Mouse (Mus musculus) layer of hippocampus, adult 9-10 months (tissue): Measurements from ENCODE around the gene BC004004.
"Not testable (repeated sequence)": the region's sequence is repeated elsewhere in the genome, so short reads cannot be mapped to it uniquely, and the experiment has no call there.

Source experiments
- DNase-seq: peaks from one replicate; pipeline ENCODE4 v3.0.0; 2022; ENCODE audit warnings: low spot score

The BC004004 gene

GRCm38 (mm10) chr17:29347645-29348256 lies 79.2 kb downstream of the BC004004 start, which contains the start of gene Mtch1:
Mtch1 (minus strand) TSS chr17:29347934.
- peak; percentile 90 for DNase-seq

DNA sequence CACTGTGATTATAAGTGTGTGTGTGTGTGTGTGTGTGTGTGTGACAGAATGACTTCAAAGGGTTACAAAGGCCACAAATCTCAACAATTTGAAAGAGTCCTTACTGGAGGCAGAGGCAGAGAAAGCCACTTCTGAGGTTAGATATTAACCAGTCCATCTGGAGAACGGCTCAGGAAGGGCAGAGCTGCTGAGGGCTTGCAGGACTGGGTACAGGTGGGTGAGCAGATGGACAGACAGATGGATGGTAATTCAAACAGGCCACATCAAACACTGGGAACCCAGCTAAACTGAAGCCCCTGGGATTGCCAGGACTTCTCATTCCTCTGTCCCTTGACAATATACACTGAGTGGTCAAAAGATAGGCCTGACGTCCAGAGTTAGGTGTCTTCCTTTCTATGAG lies 80.4 kb downstream of the BC004004 start:
- DNase-seq, result no peak

DNA sequence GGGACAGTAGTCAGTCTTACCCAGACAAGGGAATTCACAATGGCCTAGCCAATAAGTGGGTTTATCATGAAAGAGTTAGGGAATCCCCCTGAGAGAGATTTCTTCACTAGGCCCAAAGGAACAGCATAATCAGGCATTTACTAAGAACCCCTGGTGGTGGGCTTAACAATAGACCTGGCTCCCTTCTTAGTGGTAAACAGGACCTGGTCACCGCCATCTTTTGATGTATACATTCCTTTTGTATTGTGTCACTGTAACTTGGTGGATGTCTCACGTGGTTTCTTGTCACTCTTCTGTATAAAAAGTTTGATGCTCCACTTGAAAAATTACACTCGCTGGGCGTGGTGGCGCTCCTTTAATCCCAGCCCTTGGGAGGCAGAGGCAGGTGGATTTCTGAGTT lies 82.5 kb downstream of the BC004004 start:
- DNase-seq, result not testable (repeated sequence)

- DNase-seq, result no peak
Measured at GRCm38 (mm10) chr17:29355461-29355840, 86.9 kb downstream of the BC004004 start.

DNA sequence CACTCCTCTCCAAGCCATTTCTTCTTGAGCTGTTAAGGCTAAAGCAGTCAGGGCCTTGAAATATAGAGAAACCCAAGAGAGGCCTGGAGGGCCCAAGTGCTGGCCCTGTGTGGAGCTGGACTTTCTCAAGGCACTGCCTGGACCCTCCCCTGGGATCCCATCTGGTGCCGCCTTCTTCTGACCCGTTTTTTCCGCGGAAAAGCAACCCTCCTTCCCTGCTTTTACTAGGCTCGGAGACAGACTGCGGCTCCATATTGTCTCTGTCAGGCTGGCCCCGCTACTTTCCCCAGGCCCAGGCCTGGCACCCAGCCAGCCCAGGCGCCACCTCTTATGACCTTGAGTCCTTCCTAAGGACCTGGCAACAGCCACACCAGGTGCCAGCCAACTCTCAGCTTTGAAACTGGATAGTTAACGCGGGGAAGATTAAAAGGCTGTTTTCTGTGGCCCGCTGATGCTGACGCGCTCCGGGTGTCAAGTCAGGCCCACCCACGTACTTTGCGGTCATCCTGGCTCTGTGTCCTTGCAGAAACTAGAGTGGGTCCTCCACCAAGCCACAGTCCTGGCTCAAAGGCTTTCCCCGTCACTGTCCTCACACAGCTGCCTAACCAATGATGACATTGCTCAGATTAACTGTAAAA lies 87.4 kb downstream of the BC004004 start:
- DNase-seq, result no peak

- no peak for DNase-seq
Measured at GRCm38 (mm10) chr17:29356479-29356856, 87.9 kb downstream of the BC004004 start.

GRCm38 (mm10) chr17:29356882-29357281 lies 88.3 kb downstream of the BC004004 start:
- DNase-seq, result no peak

GRCm38 (mm10) chr17:29358928-29359327 lies 90.3 kb downstream of the BC004004 start:
- DNase-seq, result no peak

DNA sequence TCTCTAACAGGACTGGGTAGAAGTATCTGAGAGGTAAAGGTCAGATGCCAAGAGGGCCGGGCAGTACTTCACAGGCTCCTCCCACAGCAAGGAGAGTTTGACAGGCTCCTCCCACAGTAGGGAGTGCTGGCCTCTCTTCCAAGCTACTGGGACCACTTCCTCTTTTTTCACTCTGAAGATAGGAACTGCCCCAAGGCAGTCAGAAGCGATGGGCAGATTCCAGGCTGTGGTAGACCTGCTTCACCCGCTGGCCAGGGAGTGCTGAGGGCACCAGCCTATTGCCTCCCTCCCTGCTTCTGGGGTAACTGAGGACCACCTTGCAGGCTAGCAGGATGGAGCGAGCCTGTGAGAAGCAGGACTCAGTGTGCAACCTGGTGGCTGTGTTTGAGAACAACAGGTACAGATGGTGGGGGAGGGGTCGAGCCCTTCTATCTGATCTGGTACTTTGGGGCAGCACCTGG lies 92.2 kb downstream of the BC004004 start, which contains the start of gene Fgd2:
Gene Fgd2, plus strand, starts transcription at position 154 of the 461 bp plus-strand sequence.
- no peak for DNase-seq

- no peak for DNase-seq
Measured at GRCm38 (mm10) chr17:29361982-29362691, 93.5 kb downstream of the BC004004 start.

GRCm38 (mm10) chr17:29363109-29363508 lies 94.5 kb downstream of the BC004004 start:
- no peak for DNase-seq
